Mouse (Mus musculus) granulocyte monocyte progenitor cell, adult 5-6 weeks (primary cell): ENCODE data around the gene Rtel1. TPM values are rescaled to one million over a fixed set of nuclear protein-coding genes. Genes with fewer than 3 reads are reported as not detected.

Experiments
- ATAC-seq: replicated peaks from 2 replicates; pipeline ENCODE4 v1.8.0; 2016; ENCODE audit warnings: mild to moderate bottlenecking, moderate TSS enrichment, inconsistent platforms; ENCODE audit not compliant: poor library complexity, severe bottlenecking
- total RNA-seq, 2 experiments: library from RNA; stranded (forward) in 1 of 2; stranded (reverse) in 1 of 2; fragments of 200-712, 200-1000 nt in 1 of 2; fragments of >200 nt in 1 of 2; fragmentation: Nextera tagmentation in 1 of 2; gene quantifications; 2 replicates each; pipeline ENCODE4 v1.2.3; 2014 to 2017

The Rtel1 gene
- total RNA-seq, 2 experiments from 2014 or later: 30.1 to 85.0 TPM

- ATAC-seq: no peak
Measured at GRCm38 (mm10) chr2:181384919-181385391, 65.4 kb downstream of the Rtel1 start.

- no peak for ATAC-seq
Measured at GRCm38 (mm10) chr2:181385885-181386284, 66.3 kb downstream of the Rtel1 start.

- ATAC-seq: no peak
Measured at GRCm38 (mm10) chr2:181386663-181387210, 67.2 kb downstream of the Rtel1 start.

- ATAC-seq: no peak
Measured at GRCm38 (mm10) chr2:181390136-181390870, 70.8 kb downstream of the Rtel1 start.

GRCm38 (mm10) chr2:181391022-181391421 lies 71.5 kb downstream of the Rtel1 start:
- no peak for ATAC-seq

- ATAC-seq: no peak
Measured at GRCm38 (mm10) chr2:181391541-181391940, 72.0 kb downstream of the Rtel1 start.

- peak; percentile 91 for ATAC-seq
Measured at GRCm38 (mm10) chr2:181392600-181393213, 73.2 kb downstream of the Rtel1 start.

- no peak for ATAC-seq
Measured at GRCm38 (mm10) chr2:181394086-181394485, 74.5 kb downstream of the Rtel1 start.

- no peak for ATAC-seq
Measured at GRCm38 (mm10) chr2:181397207-181397761, 77.7 kb downstream of the Rtel1 start.

GRCm38 (mm10) chr2:181401497-181401896 lies 82.0 kb downstream of the Rtel1 start:
- ATAC-seq: no peak

- ATAC-seq: no peak
Measured at GRCm38 (mm10) chr2:181403722-181404121, 84.2 kb downstream of the Rtel1 start.

Other genes with a start within 250 kb of the Rtel1 start
- not detected in 2 replicates for gene Kcnq2, start 184.4 kb upstream of the Rtel1 start, total RNA-seq (2014; fragmentation: Nextera tagmentation)
- not detected in 2 replicates for gene Kcnq2, start 184.4 kb upstream of the Rtel1 start, total RNA-seq (2017)
- not detected in 2 replicates for gene Eef1a2, start 162.7 kb upstream of the Rtel1 start, total RNA-seq (2014; fragmentation: Nextera tagmentation)
- gene Eef1a2, start 162.7 kb upstream of the Rtel1 start, total RNA-seq (2017): not detected in 2 replicates
- gene Ppdpf, start 132.5 kb upstream of the Rtel1 start, total RNA-seq (2014; fragmentation: Nextera tagmentation): 82.3 and 90.4 TPM in 2 replicates
- 70.3 and 77.7 TPM in 2 replicates for gene Ppdpf, start 132.5 kb upstream of the Rtel1 start, total RNA-seq (2017)
- gene Ptk6, start 117.0 kb upstream of the Rtel1 start, total RNA-seq (2014; fragmentation: Nextera tagmentation): not detected in 2 replicates
- not detected in 2 replicates for gene Ptk6, start 117.0 kb upstream of the Rtel1 start, total RNA-seq (2017)
- gene Srms, start 106.6 kb upstream of the Rtel1 start, total RNA-seq (2014; fragmentation: Nextera tagmentation): not detected in 2 replicates
- gene Srms, start 106.6 kb upstream of the Rtel1 start, total RNA-seq (2017): not detected in 2 replicates
- not detected in 2 replicates for gene Fndc11, start 99.7 kb upstream of the Rtel1 start, total RNA-seq (2014; fragmentation: Nextera tagmentation)
- not detected in 2 replicates for gene Fndc11, start 99.7 kb upstream of the Rtel1 start, total RNA-seq (2017)
- gene Helz2, start 77.7 kb upstream of the Rtel1 start, total RNA-seq (2014; fragmentation: Nextera tagmentation): 5.6 and 6.1 TPM in 2 replicates
- gene Helz2, start 77.7 kb upstream of the Rtel1 start, total RNA-seq (2017): 3.0 and 6.0 TPM in 2 replicates
- gene Gmeb2, start 31.7 kb upstream of the Rtel1 start, total RNA-seq (2014; fragmentation: Nextera tagmentation): 11.8 and 15.3 TPM in 2 replicates
- gene Gmeb2, start 31.7 kb upstream of the Rtel1 start, total RNA-seq (2017): 10.4 and 16.5 TPM in 2 replicates
- not detected in 2 replicates for gene Stmn3, start 5.2 kb upstream of the Rtel1 start, total RNA-seq (2014; fragmentation: Nextera tagmentation)
- gene Stmn3, start 5.2 kb upstream of the Rtel1 start, total RNA-seq (2017): not detected in 2 replicates
- gene Zgpat, start 45.2 kb downstream of the Rtel1 start, total RNA-seq (2014; fragmentation: Nextera tagmentation): 12.8 and 18.3 TPM in 2 replicates
- gene Zgpat, start 45.2 kb downstream of the Rtel1 start, total RNA-seq (2017): 29.8 and 35.7 TPM in 2 replicates
- 34.1 and 43.2 TPM in 2 replicates for gene Arfrp1, start 45.7 kb downstream of the Rtel1 start, total RNA-seq (2014; fragmentation: Nextera tagmentation)
- gene Arfrp1, start 45.7 kb downstream of the Rtel1 start, total RNA-seq (2017): 38.6 and 39.2 TPM in 2 replicates
- gene Lime1, start 60.3 kb downstream of the Rtel1 start, total RNA-seq (2014; fragmentation: Nextera tagmentation): 24.1 and 24.9 TPM in 2 replicates
- gene Lime1, start 60.3 kb downstream of the Rtel1 start, total RNA-seq (2017): 6.9 and 20.8 TPM in 2 replicates
- 1.1 TPM in 1 of 2 replicates, not detected in the other for gene Zbtb46, start 139.7 kb downstream of the Rtel1 start, total RNA-seq (2014; fragmentation: Nextera tagmentation)
- 0.13 and 0.15 TPM in 2 replicates for gene Zbtb46, start 139.7 kb downstream of the Rtel1 start, total RNA-seq (2017)
- gene Abhd16b, start 173.5 kb downstream of the Rtel1 start, total RNA-seq (2014; fragmentation: Nextera tagmentation): not detected in 2 replicates
- gene Abhd16b, start 173.5 kb downstream of the Rtel1 start, total RNA-seq (2017): not detected in 2 replicates
- 43.1 and 60.9 TPM in 2 replicates for gene Tpd52l2, start 177.4 kb downstream of the Rtel1 start, total RNA-seq (2014; fragmentation: Nextera tagmentation)
- gene Tpd52l2, start 177.4 kb downstream of the Rtel1 start, total RNA-seq (2017): 115 and 129 TPM in 2 replicates
- 43.8 and 47.1 TPM in 2 replicates for gene Dnajc5, start 200.7 kb downstream of the Rtel1 start, total RNA-seq (2014; fragmentation: Nextera tagmentation)
- gene Dnajc5, start 200.7 kb downstream of the Rtel1 start, total RNA-seq (2017): 46.4 and 54.5 TPM in 2 replicates